Mouse (Mus musculus): ENCODE data around the gene Nprl2. TPM values are rescaled to one million over a fixed set of nuclear protein-coding genes. Genes with fewer than 3 reads are reported as not detected.

Gene Nprl2
- polyA plus RNA-seq, 2 experiments: 37.6 to 52.7 TPM

DNA sequence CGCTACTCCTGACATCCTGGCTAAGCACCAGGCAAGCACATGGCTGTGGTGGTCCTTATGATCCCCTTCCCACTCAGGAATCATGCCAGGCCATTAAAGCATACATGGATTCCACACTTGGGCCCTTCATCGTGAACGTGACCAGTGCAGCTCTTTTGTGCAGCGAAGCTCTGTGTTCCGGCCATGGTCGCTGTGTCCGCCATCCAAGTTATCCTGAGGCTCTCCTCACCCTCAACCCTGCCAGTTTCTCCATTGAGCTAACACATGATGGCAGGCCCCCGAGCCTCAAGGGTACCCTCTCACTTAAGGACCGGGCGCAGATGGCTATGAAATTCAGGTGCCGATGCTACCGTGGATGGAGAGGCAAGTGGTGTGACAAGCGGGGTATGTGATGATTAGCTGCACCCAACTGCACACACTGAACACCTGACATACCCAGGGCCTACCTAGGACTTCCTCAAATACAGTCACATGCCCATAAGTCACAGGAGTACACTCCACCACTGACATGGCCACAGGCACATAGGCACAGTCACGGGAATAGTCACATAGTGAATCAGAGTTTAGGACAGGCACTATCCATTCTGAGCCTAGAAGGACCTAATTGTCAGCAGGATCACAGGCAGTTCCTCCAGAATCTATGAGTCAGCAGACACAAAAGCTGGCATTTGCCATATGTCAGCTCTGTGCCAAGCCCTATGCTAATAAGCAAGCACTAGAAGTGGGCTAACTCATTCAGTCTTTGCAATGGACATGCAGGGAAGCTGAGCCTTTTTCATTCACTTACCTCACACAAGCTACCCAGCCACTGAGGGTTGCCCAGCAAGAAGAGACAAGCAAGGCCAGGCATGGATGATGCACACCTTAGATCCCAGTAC lies 37.2 kb downstream of the Nprl2 start:
- WGBS: 94% methylated on average over 14 of the region's 14 CpGs
- no peak for TF ChIP-seq POLR2A (IDR thresholded peaks at IDR 0.05; ENCODE audit: borderline replicate concordance, extremely low read depth, insufficient read depth, insufficient read length)
- Histone ChIP-seq H3K4me2 (replicated peaks; ENCODE audit: low read depth, low read length, severe bottlenecking) (peak overlapping the region; percentile 83; the same call in 1 of the 2 replicates), H3K27me3 (ENCODE audit: control insufficient read depth, insufficient read depth, low read length) (no peaks in the 10 kb centered on the region), H3K4me3 (replicated peaks; ENCODE audit: low read length) (no peak overlapping the region), H3K9me3 (ENCODE audit: control insufficient read depth, low read length) (no peaks in the 10 kb centered on the region), H3K36me3 (ENCODE audit: control insufficient read depth, insufficient read depth, low read length) (peaks cover 18% of the 10 kb centered on the region), H3K4me1 (ENCODE audit: control insufficient read depth, insufficient read depth, low read length) (peaks cover 30% of the 10 kb centered on the region), H3K27ac (replicated peaks; ENCODE audit: low read depth, low read length) (no peak overlapping the region), H3K9ac (ENCODE audit: low read depth, low read length, severe bottlenecking) (no peak overlapping the region)
- ATAC-seq (ENCODE audit: low FRiP score, low read depth) (no peak), DNase-seq (ENCODE audit: low spot score) (no peak)

DNA sequence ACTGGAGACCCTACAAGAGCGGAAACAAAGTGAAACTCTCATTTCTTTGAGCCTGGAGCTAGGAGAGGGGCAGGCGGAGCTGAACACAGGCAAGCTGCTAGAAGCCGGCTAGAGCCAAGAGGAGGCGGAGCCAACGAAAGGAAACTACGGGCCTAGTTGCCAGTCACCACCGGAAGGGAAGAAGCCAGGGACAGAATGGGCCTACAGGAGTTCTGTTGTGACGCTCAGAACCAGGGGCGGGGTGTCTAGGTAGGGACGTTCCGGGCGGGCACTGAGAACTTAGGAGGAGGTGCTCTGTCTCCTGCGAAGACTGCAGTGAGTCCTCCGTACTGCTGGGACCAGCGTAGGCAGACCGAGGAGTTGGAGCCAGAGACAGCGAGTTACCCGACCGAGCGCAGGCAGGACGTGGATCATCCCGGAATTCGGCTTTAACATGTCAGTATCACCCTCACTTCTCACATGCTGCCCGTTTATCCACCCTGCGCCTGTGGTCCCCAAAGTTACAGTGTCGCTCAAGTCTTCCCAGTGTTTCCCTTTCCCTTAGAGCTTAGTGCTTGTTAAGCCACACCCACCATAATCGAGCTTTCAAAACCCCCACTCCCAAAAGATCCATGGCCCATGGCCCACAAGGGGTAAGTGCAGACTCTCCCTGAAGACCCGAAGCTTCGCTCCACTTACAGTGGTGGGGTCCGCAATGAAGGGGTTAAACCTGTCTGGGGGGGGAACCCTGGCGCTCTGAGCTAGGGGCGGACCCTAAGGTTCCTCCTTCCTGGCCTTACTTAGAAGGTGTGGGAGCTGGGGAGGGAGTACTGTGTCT lies 38.7 kb downstream of the Nprl2 start, which contains the start of gene Hyal3:
Hyal3 (plus strand) TSS at position 318 of the 817 bp plus-strand sequence.
- peak within 1 kb of the TSS; percentile 83 for H3K4me2 ChIP-seq (replicated peaks; ENCODE audit: low read depth, low read length, severe bottlenecking)
- H3K36me3 ChIP-seq (ENCODE audit: control insufficient read depth, insufficient read depth, low read length): peaks cover 13% of the 10 kb centered on the region
- ATAC-seq (ENCODE audit: low FRiP score, low read depth) (peak; percentile 81), DNase-seq (ENCODE audit: low spot score) (peak; percentile 93)
- no peaks in the 10 kb centered on the region for H3K27me3 ChIP-seq (ENCODE audit: control insufficient read depth, insufficient read depth, low read length)
- H3K27ac ChIP-seq (replicated peaks; ENCODE audit: low read depth, low read length): peak within 1 kb of the TSS; percentile 91
- H3K9me3 ChIP-seq (ENCODE audit: control insufficient read depth, low read length): no peaks in the 10 kb centered on the region
- H3K4me1 ChIP-seq (ENCODE audit: control insufficient read depth, insufficient read depth, low read length): peaks cover 30% of the 10 kb centered on the region
- H3K9ac ChIP-seq (ENCODE audit: low read depth, low read length, severe bottlenecking): peak within 1 kb of the TSS; percentile 77
- WGBS: 1% methylated on average over 32 of the region's 32 CpGs
- peak; percentile 85; the same call in 1 of the 2 replicates for TF ChIP-seq POLR2A (IDR thresholded peaks at IDR 0.05; ENCODE audit: borderline replicate concordance, extremely low read depth, insufficient read depth, insufficient read length)
- peak within 1 kb of the TSS; percentile 57 for H3K4me3 ChIP-seq (replicated peaks; ENCODE audit: low read length)

DNA sequence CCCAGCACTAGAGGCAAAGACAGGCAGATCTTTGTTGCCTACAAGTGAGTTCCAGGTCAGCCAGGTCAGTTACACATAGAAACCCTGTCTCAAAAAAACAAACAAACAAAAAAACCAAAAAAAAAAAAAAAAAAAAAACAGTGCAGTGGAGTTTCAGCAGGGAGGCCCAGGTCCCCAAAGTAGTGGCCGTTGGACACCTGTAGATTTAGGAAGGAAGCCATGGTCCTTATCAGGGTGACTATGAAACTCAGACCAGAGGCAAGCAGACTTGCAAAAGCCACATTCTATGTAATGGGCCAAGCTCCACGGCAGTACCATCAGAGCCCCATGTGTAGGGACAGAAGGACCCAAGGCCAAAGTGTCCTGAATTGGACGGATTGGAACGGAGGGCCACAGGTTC lies 39.6 kb downstream of the Nprl2 start:
- ATAC-seq (ENCODE audit: low FRiP score, low read depth) (no peak), DNase-seq (ENCODE audit: low spot score) (no peak)
- Histone ChIP-seq H3K4me2 (replicated peaks; ENCODE audit: low read depth, low read length, severe bottlenecking) (peak overlapping the region; percentile 83), H3K4me3 (replicated peaks; ENCODE audit: low read length) (peak overlapping the region; percentile 57), H3K9ac (ENCODE audit: low read depth, low read length, severe bottlenecking) (peak overlapping the region; percentile 77), H3K27me3 (ENCODE audit: control insufficient read depth, insufficient read depth, low read length) (no peaks in the 10 kb centered on the region), H3K36me3 (ENCODE audit: control insufficient read depth, insufficient read depth, low read length) (peaks cover 13% of the 10 kb centered on the region), H3K27ac (replicated peaks; ENCODE audit: low read depth, low read length) (peak overlapping the region; percentile 91; the same call in 1 of the 2 replicates), H3K9me3 (ENCODE audit: control insufficient read depth, low read length) (no peaks in the 10 kb centered on the region), H3K4me1 (ENCODE audit: control insufficient read depth, insufficient read depth, low read length) (peaks cover 23% of the 10 kb centered on the region)
- 76% methylated on average over 4 of the region's 4 CpGs for WGBS
- no peak for TF ChIP-seq POLR2A (IDR thresholded peaks at IDR 0.05; ENCODE audit: borderline replicate concordance, extremely low read depth, insufficient read depth, insufficient read length)

DNA sequence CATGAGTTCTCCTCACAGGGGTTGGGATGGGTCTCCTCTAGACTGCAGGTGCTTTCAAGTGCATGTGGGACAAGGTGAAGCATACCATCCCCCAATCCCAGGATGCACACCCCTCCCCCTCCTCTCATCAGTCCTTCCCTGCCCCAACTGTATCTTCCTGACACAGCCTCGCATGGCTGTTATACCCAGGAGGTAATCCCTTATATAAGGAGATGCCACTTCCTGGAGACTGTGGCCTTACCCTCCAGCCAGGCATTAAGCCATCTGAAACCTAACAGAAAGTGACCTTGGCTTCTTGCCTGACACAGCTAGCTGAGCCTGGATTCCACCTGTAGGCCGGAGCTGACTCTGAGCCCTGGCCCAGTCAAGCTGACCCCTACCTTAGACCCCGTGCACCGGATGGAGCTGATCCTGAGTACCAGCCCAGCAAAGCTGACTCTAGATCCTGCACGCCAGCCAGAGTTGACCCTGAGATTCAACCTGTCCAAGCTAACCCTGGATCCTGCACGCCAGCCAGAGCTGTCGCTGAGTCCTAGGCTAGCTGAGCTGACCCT lies 40.6 kb downstream of the Nprl2 start:
- Histone ChIP-seq H3K27me3 (ENCODE audit: control insufficient read depth, insufficient read depth, low read length) (no peaks in the 10 kb centered on the region), H3K36me3 (ENCODE audit: control insufficient read depth, insufficient read depth, low read length) (peaks cover 13% of the 10 kb centered on the region), H3K4me3 (replicated peaks; ENCODE audit: low read length) (no peak overlapping the region), H3K9me3 (ENCODE audit: control insufficient read depth, low read length) (no peaks in the 10 kb centered on the region), H3K4me1 (ENCODE audit: control insufficient read depth, insufficient read depth, low read length) (peaks cover 13% of the 10 kb centered on the region), H3K4me2 (replicated peaks; ENCODE audit: low read depth, low read length, severe bottlenecking) (no peak overlapping the region), H3K27ac (replicated peaks; ENCODE audit: low read depth, low read length) (no peak overlapping the region), H3K9ac (ENCODE audit: low read depth, low read length, severe bottlenecking) (no peak overlapping the region)
- 89% methylated on average over 7 of the region's 7 CpGs for WGBS
- no peak for DNase-seq (ENCODE audit: low spot score)
- TF ChIP-seq POLR2A (IDR thresholded peaks at IDR 0.05; ENCODE audit: borderline replicate concordance, extremely low read depth, insufficient read depth, insufficient read length): no peak
- ATAC-seq (ENCODE audit: low FRiP score, low read depth): no peak

DNA sequence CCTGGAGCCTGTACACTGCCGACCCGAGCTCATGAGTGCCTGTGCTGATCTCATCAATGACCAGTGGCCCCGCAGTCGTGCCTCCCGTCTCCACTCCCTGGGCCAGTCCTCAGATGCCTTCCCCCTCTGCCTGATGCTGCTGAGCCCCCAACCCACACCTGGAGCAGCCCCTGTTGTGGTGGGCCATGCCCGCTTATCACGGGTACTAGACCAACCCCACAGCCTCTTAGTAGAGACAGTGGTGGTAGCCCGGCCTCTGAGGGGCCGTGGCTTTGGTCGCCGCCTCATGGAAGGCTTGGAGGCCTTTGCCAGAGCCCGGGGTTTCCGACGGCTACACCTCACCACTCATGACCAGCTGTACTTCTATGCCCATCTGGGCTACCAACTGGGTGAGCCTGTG lies 41.1 kb downstream of the Nprl2 start:
- Histone ChIP-seq H3K4me3 (replicated peaks; ENCODE audit: low read length) (no peak overlapping the region), H3K36me3 (ENCODE audit: control insufficient read depth, insufficient read depth, low read length) (peaks cover 13% of the 10 kb centered on the region), H3K4me1 (ENCODE audit: control insufficient read depth, insufficient read depth, low read length) (peaks cover 14% of the 10 kb centered on the region), H3K9me3 (ENCODE audit: control insufficient read depth, low read length) (no peaks in the 10 kb centered on the region), H3K27ac (replicated peaks; ENCODE audit: low read depth, low read length) (no peak overlapping the region), H3K27me3 (ENCODE audit: control insufficient read depth, insufficient read depth, low read length) (no peaks in the 10 kb centered on the region), H3K4me2 (replicated peaks; ENCODE audit: low read depth, low read length, severe bottlenecking) (no peak overlapping the region), H3K9ac (ENCODE audit: low read depth, low read length, severe bottlenecking) (no peak overlapping the region)
- DNase-seq (ENCODE audit: low spot score) (no peak), ATAC-seq (ENCODE audit: low FRiP score, low read depth) (no peak)
- WGBS: 93% methylated on average over 14 of the region's 14 CpGs
- no peak for TF ChIP-seq POLR2A (IDR thresholded peaks at IDR 0.05; ENCODE audit: borderline replicate concordance, extremely low read depth, insufficient read depth, insufficient read length)
